Mouse (Mus musculus) ES-E14 (cell line): ENCODE results near the gene Fam107a.

ENCODE experiments used
- CHD2 ChIP-seq: IDR thresholded peaks from 2 replicates; pipeline ENCODE4 v1.6.1; 2014; ENCODE audit warnings: mild to moderate bottlenecking, low read depth, low read length, inconsistent platforms
- HCFC1 ChIP-seq: IDR thresholded peaks from 2 replicates; pipeline ENCODE4 v1.6.1; 2012; ENCODE audit warnings: low read length, inconsistent platforms, borderline replicate concordance; ENCODE audit not compliant: insufficient read depth
- MAFK ChIP-seq: IDR thresholded peaks from 2 replicates; pipeline ENCODE4 v1.6.1; 2014; ENCODE audit warnings: mild to moderate bottlenecking, low read depth, low read length, inconsistent platforms; ENCODE audit not compliant: insufficient read depth

- TF ChIP-seq MAFK (no peak), CHD2 (no peak), HCFC1 (no peak)
Measured at GRCm38 (mm10) chr14:8297889-8298293, 19.9 kb downstream of the Fam107a start.
